Mouse (Mus musculus) CH12.LX (cell line): ENCODE data around the gene Lztr1. TPM values are rescaled to one million over a fixed set of nuclear protein-coding genes. Genes with fewer than 3 reads are reported as not detected.

Source experiments
- DNase-seq: peaks from one replicate; pipeline ENCODE4 v3.0.0-alpha.2; 2013; ENCODE audit errors: extremely low read depth
- H3K27ac ChIP-seq: 2 replicates; pipeline ENCODE4 v1.5.1; 2012; ENCODE audit warnings: low read depth, mild to moderate bottlenecking, control low read depth, moderate library complexity; ENCODE audit not compliant: insufficient read depth
- H3K27me3 ChIP-seq: replicated peaks from 2 replicates; pipeline ENCODE3; 2012; ENCODE audit warnings: inconsistent platforms
- H3K36me3 ChIP-seq, 2 experiments: replicated peaks in 1 of 2; 2 replicates each; pipeline versions ENCODE3 to v1.6.1; 2012; ENCODE audit warnings: inconsistent platforms in 1 of 2, low read length in 1 of 2, mild to moderate bottlenecking in 1 of 2, mixed read lengths in 1 of 2, moderate library complexity in 1 of 2; ENCODE audit not compliant: control insufficient read depth in 1 of 2, insufficient read depth in 1 of 2
- H3K4me1 ChIP-seq, 2 experiments: 2 replicates each; pipeline ENCODE4 v1.6.1; 2012; ENCODE audit warnings: inconsistent platforms in 1 of 2, moderate library complexity in 1 of 2; ENCODE audit not compliant: insufficient read depth in 2 of 2, control insufficient read depth in 1 of 2
- H3K4me2 ChIP-seq: 2 replicates; pipeline ENCODE4 v1.6.1; 2012; ENCODE audit warnings: low read depth, mild to moderate bottlenecking, control low read depth; ENCODE audit not compliant: poor library complexity, insufficient read depth, severe bottlenecking
- H3K4me3 ChIP-seq, 3 experiments: fragments of 150-350 bp in 1 of 3; sonication (generic) in 1 of 3; replicated peaks in 1 of 3; 2 replicates each; pipeline versions ENCODE3 to v1.5.1; 2011 to 2012; ENCODE audit warnings: low read depth in 2 of 3, low read length in 2 of 3, mild to moderate bottlenecking in 2 of 3, moderate library complexity in 2 of 3, control low read depth in 1 of 3, improper control_type of control experiment in 1 of 3, inconsistent platforms in 1 of 3, mixed read lengths in 1 of 3; ENCODE audit not compliant: poor library complexity in 1 of 3
- H3K79me2 ChIP-seq: replicated peaks from 2 replicates; pipeline ENCODE4 v1.6.1; 2012; ENCODE audit warnings: mild to moderate bottlenecking, moderate library complexity; ENCODE audit not compliant: control insufficient read depth, poor library complexity, insufficient read depth, severe bottlenecking; ENCODE audit errors: extremely low read depth
- H3K9ac ChIP-seq: 2 replicates; pipeline ENCODE4 v1.6.1; 2012; ENCODE audit warnings: low read depth, mild to moderate bottlenecking, control low read depth, moderate library complexity; ENCODE audit not compliant: insufficient read depth
- H3K9me3 ChIP-seq: replicated peaks from 2 replicates; pipeline ENCODE3; 2012; ENCODE audit warnings: low read length, inconsistent platforms, mixed read lengths
- BHLHE40 ChIP-seq: IDR thresholded peaks from 2 replicates; pipeline ENCODE4 v1.6.1; 2011; ENCODE audit warnings: mild to moderate bottlenecking, low read depth, low read length, improper control_type of control experiment
- CTCF ChIP-seq, 2 experiments: IDR thresholded peaks in 1 of 2; conservative IDR thresholded peaks in 1 of 2; 2 replicates each; pipeline ENCODE4 v1.5.1; 2011 to 2012; ENCODE audit warnings: low read depth in 2 of 2, low read length in 2 of 2, improper control_type of control experiment in 1 of 2, inconsistent platforms in 1 of 2, mild to moderate bottlenecking in 1 of 2, moderate library complexity in 1 of 2
- ELF1 ChIP-seq: IDR thresholded peaks from 2 replicates; pipeline ENCODE4 v1.6.1; 2014; ENCODE audit warnings: low read depth, mild to moderate bottlenecking, inconsistent platforms, low read length, improper control_type of control experiment
- ETS1 ChIP-seq: conservative IDR thresholded peaks from 2 replicates; pipeline ENCODE4 v1.6.1; 2012; ENCODE audit warnings: low read depth, mild to moderate bottlenecking, inconsistent platforms, low read length, improper control_type of control experiment, moderate library complexity
- GABPA ChIP-seq: IDR thresholded peaks from 2 replicates; pipeline ENCODE4 v1.6.1; 2012; ENCODE audit warnings: low read depth, low read length, improper control_type of control experiment, inconsistent platforms; ENCODE audit not compliant: insufficient replicate concordance
- HCFC1 ChIP-seq: IDR thresholded peaks from 2 replicates; pipeline ENCODE4 v1.6.1; 2012; ENCODE audit warnings: low read depth, mild to moderate bottlenecking, inconsistent platforms, low read length, improper control_type of control experiment
- JUND ChIP-seq: conservative IDR thresholded peaks from 2 replicates; pipeline ENCODE4 v1.6.1; 2011; ENCODE audit warnings: low read depth, low read length, improper control_type of control experiment
- MAFK ChIP-seq: IDR thresholded peaks from 2 replicates; pipeline ENCODE4 v1.6.1; 2011; ENCODE audit warnings: low read length, improper control_type of control experiment; ENCODE audit not compliant: insufficient replicate concordance
- MEF2A ChIP-seq: IDR thresholded peaks from 2 replicates; pipeline ENCODE4 v1.6.1; 2014; ENCODE audit warnings: low read depth, mild to moderate bottlenecking, inconsistent platforms, low read length, improper control_type of control experiment, borderline replicate concordance
- PAX5 ChIP-seq: IDR thresholded peaks from 2 replicates; pipeline ENCODE4 v1.6.1; 2012; ENCODE audit warnings: low read length, inconsistent platforms, mixed read lengths
- POLR2A ChIP-seq: IDR thresholded peaks from 2 replicates; pipeline ENCODE4 v1.6.1; 2011; ENCODE audit warnings: low read depth, mild to moderate bottlenecking, improper control_type of control experiment, low read length
- SIN3A ChIP-seq: IDR thresholded peaks from 2 replicates; pipeline ENCODE4 v1.6.1; 2012; ENCODE audit warnings: low read length, improper control_type of control experiment, inconsistent platforms
- USF1 ChIP-seq: IDR thresholded peaks from 2 replicates; pipeline ENCODE4 v1.6.1; 2014; ENCODE audit warnings: low read depth, mild to moderate bottlenecking, inconsistent platforms, low read length, improper control_type of control experiment
- ZC3H11A ChIP-seq: IDR thresholded peaks from 2 replicates; pipeline ENCODE4 v1.6.1; 2012; ENCODE audit warnings: low read depth, mild to moderate bottlenecking, inconsistent platforms, low read length, improper control_type of control experiment
- ZMIZ1 ChIP-seq: IDR thresholded peaks from 2 replicates; pipeline ENCODE4 v1.6.1; 2012; ENCODE audit warnings: low read depth, mild to moderate bottlenecking, inconsistent platforms, low read length, improper control_type of control experiment
- dilution Hi-C: fragments of 300-500 bp; cut with MboI; formaldehyde crosslinking; loops from 2 replicates; pipeline ENCODE4 v1.14.3; 2020; ENCODE audit warnings: low sequenced_read_pairs; ENCODE audit not compliant: extremely low pct_unique_long_range_greater_than_20kb, extremely low pct_ligation_motif_present
- in situ Hi-C: fragments of 300-500 bp; cut with MboI; formaldehyde crosslinking; loops from 3 replicates; pipeline ENCODE4 v1.14.3; 2019; ENCODE audit warnings: low sequenced_read_pairs, low pct_ligation_motif_present, low pct_unique_long_range_greater_than_20kb, mixed read lengths
- polyA plus RNA-seq: library from polyadenylated mRNA; unstranded; fragments of >175 nt; gene quantifications from 2 replicates; pipeline ENCODE4 v1.2.1, GENCODE M21; 2012; ENCODE audit warnings: low read depth; ENCODE audit not compliant: insufficient read length
- total RNA-seq, 2 experiments: library from RNA; depleted of rRNA; stranded (reverse); fragments of 300-350 nt in 1 of 2; fragments of >200 nt in 1 of 2; gene quantifications; 2 replicates each; pipeline ENCODE4 v1.2.3; 2012 to 2014

Gene Lztr1
- total and polyA plus RNA-seq, 3 experiments, result 110 to 138 (median 111) TPM

- H3K27ac ChIP-seq, result no peak overlapping the region
- TF ChIP-seq ETS1 (no peak), CTCF (conservative IDR thresholded peaks at IDR 0.05 in 1 of 2, IDR thresholded peaks at IDR 0.05 in 1 of 2; ENCODE audit: low read depth in 2 of 2, low read length in 2 of 2) (no peak), MEF2A (no peak), JUND (no peak), MAFK (no peak), ZMIZ1 (no peak), BHLHE40 (no peak), PAX5 (no peak), GABPA (no peak), ZC3H11A (no peak), ELF1 (no peak), USF1 (no peak), HCFC1 (no peak)
- dilution Hi-C loops (no loop called here), in situ Hi-C loops (no loop called here)
- no peaks in the 10 kb centered on the region for H3K79me2 ChIP-seq
- H3K4me1 ChIP-seq, result peaks cover 6 to 10% of the 10 kb centered on the region in 2 experiments; a peak in 3 of 4 replicates
- no peak for DNase-seq
- H3K9ac ChIP-seq, result no peak overlapping the region
- peaks cover 12 to 20% of the 10 kb centered on the region in 2 experiments for H3K36me3 ChIP-seq
- peaks cover 24% of the 10 kb centered on the region for H3K27me3 ChIP-seq
- H3K9me3 ChIP-seq, result no peaks in the 10 kb centered on the region
- no peak overlapping the region for H3K4me3 ChIP-seq
- H3K4me2 ChIP-seq, result no peak overlapping the region
Observed at GRCm38 (mm10) chr16:17491154-17491553, 17.3 kb upstream of the Lztr1 start.

GRCm38 (mm10) chr16:17491896-17492561, 16.5 kb upstream of the Lztr1 start:
- Histone ChIP-seq H3K4me1 (peaks cover 6 to 10% of the 10 kb centered on the region in 2 experiments; a peak in 3 of 4 replicates), H3K27me3 (peaks cover 32% of the 10 kb centered on the region), H3K9me3 (no peaks in the 10 kb centered on the region), H3K79me2 (no peaks in the 10 kb centered on the region), H3K4me3 (no peak overlapping the region), H3K9ac (no peak overlapping the region), H3K27ac (no peak overlapping the region), H3K36me3 (peaks cover 8 to 12% of the 10 kb centered on the region in 2 experiments), H3K4me2 (no peak overlapping the region)
- dilution Hi-C loops, result no loop called here
- in situ Hi-C loops, result no loop called here
- no peak for DNase-seq
- TF ChIP-seq MAFK, result no peak
- no peak for TF ChIP-seq SIN3A
- no peak for TF ChIP-seq POLR2A
